Mouse (Mus musculus) kidney, postnatal 36 days (tissue): Measurements from ENCODE around the gene Ttc30a1.

Source experiments
- DNase-seq, 2 experiments: peaks; one replicate each; pipeline ENCODE4 v3.0.0; 2021 to 2022; ENCODE audit warnings: mixed read lengths in 2 of 2

Gene Ttc30a1

DNA sequence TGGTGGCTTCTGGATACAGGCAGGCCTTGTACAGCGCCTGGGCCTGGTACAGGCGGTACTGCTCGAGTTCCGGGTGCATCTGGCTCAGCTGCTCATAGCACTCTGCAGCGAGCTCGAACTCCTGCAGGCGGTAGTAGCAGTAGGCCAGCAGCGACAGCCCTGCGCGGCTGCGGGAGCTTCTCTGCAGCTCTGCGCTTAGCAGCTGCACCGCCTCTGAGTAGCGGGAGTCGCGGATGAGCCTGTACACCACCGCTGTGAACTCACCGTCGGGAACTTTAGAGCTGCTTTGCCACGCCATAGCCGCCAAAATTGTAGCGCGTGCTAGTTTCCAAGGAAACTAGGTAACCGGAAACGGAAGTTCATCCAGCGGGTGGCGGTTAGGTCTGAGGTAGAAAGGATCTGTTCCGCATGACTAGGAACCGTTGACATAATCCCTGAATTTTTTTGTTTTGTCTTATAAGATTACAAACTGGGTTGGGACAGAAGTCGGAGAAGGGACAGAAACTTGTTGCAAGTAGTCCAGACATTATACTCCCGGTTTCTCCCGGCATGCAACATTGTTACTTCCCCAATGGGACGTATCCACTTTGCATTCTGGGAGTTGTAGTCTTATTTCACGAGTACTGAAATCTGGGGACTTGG is at the start of gene Ttc30a1:
Gene Ttc30a1 (minus strand): TSS at position 528 of the 642 bp plus-strand sequence.
- DNase-seq: peak; percentile 80 to 81

DNA sequence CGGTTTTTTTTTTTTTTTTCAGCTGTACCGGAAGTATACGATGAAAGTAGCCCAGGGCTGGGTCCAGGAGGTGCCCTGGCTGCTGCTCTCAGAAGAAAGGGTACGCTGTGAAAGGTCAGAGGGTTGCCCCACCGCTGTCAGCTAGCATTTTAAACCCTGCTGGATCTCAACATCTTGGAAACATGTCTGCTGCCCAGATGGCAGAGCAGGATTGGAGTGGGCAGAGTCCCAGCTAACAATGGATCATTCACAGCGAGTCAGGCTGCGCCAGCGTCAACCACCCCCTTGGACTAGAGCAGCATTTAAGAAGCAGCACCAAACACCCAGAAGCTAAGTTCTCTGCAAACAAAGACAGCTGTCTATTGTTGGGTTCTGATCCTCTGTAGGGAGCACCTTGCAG is 48.3 kb upstream of the Ttc30a1 start:
- DNase-seq: no peak

GRCm38 (mm10) chr2:76029081-76029901 is 47.5 kb upstream of the Ttc30a1 start:
- DNase-seq: peak; percentile 20 to 41

DNA sequence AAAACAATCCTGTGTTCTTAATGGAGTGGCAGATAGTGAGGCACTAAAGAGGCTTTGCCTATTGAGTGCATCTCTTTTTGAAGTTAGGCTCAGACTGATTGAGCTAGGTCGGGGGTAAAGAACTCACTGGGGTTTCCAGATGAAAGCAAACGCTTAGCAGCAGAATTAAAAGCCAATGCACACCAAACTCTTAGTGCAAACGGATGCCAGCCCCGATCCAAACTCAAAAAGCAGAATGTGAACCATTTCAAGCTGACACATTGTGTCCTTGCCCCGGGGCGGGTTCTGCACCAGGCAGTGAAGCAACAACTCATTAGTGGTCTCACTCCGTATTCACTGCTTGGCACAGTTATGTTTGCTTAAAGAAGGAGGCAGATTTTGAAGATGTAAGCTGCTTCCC is 35.1 kb upstream of the Ttc30a1 start:
- peak in 1 of 2 experiments; percentile 18 for DNase-seq

DNA sequence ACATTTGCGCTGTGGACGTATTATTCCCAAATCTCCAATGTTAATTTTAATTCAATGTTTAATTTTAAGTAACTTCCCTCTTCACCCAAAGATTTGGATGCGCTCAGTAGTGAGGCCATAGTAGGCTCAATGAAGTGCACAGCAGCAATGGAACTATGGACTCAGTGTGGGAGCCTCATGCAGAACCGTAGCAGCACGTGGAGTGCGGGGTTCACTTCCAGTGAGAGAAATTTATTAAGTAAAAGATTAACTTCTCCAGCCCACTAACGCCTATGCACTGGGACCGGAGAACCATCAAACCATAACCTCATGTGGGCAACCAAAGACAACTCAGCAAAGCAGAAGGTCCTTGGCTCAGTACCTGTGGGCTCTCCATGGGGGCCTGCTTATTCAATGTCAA is 34.4 kb upstream of the Ttc30a1 start:
- DNase-seq: peak; percentile 61 to 75

DNA sequence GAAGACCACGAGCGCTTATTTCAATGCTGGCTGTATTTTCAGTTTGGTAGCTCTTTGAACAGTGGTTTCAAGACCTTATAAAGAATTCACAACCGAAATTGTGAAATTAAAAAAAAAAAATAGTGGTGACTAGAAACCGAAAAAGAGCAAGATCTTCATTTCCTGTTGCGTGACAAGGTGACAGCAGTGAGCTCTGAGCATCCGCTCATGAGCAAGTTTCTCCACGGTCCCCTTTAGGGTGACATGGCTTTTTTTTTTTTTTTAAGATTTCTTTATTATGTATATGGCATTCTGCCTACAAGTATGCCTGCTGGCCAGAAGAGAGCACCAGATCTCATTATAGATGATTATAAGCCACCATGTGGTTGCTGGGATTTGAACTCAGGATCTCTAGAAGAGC is 33.7 kb upstream of the Ttc30a1 start:
- no peak for DNase-seq

- no peak for DNase-seq
Measured at GRCm38 (mm10) chr2:76014659-76015058, 32.9 kb upstream of the Ttc30a1 start.

- DNase-seq: no peak
Measured at GRCm38 (mm10) chr2:76006194-76006593, 24.4 kb upstream of the Ttc30a1 start.

GRCm38 (mm10) chr2:76002899-76003298 is 21.1 kb upstream of the Ttc30a1 start:
- DNase-seq: no peak

- peak; percentile 80 to 93 for DNase-seq
Measured at GRCm38 (mm10) chr2:76001392-76001791, 19.6 kb upstream of the Ttc30a1 start.

GRCm38 (mm10) chr2:75999636-76000035 is 17.9 kb upstream of the Ttc30a1 start:
- DNase-seq: peak; percentile 55 to 58

DNA sequence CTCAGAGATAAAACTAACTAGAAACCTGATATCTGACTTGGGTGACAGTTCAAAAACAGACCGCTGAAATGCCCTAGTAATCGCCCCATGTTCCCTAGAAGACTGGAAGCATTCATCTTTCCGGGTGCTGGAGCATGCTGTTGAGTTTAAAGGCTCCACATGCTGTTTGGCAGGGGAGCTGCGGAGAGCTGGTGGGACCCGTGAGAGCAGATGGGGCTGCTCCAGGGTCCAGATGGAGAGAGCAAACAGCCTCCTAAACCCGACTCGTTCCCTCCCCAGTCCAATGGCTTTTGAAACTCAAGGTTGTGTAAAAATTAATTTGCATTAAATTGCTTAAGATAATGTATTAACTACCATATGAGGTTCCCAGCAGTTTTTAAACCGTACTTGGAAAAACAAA is 16.9 kb upstream of the Ttc30a1 start:
- peak; percentile 15 to 25 for DNase-seq

DNA sequence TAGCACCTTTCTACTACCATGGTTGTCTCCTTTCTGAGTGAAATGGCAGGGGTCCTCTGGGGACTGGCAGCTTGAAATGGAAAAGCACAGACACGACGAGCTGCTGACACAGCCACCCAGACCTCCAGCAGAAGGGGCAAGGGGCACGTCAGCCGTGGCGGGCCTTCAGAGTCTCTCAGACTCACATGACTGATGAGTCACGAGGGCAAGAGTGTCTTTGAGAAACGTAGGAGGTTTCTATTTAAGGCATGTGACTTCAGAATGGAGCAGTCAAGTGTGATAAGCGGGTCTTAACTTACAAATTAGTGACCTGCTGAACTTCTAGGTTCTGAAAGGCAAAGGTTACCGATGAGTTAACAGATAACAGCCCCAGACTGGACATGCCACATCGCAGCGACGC is 16.0 kb upstream of the Ttc30a1 start:
- DNase-seq: peak; percentile 78 to 82

GRCm38 (mm10) chr2:75994841-75995240 is 13.1 kb upstream of the Ttc30a1 start:
- no peak for DNase-seq

- no peak for DNase-seq
Measured at GRCm38 (mm10) chr2:75991581-75992205, 9.9 kb upstream of the Ttc30a1 start.

DNA sequence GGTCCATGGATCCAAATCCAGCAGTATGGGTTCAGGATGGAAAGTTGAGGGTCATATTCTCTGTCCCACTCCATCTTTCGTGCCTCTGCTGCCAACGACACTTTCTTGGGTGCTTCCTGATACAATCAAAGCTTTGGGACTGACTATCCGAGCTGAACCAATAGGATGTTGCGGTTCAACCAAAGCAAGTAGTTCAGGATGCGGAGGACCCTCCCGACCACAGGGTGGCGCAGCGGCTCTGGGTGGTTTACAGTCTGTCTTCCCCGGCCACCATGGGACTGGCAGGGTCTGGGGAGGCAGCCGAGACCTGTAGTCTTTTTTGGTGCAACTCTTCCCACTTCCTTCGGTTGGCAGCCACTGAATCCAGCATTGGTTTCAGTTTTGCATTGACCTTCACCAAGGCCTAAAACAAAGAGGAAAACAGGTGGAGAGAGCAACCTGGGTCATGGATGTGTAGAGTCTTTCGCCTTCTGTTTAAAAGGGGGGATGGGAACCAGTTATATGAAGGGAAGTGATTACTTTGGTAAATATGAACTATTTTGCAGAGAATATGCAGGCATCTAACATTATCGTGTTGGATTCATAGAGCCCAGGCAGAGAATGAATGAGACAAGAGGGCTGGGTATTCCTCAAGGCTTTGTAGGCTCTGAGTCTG is 9.2 kb upstream of the Ttc30a1 start:
- DNase-seq: peak; percentile 65 to 87

DNA sequence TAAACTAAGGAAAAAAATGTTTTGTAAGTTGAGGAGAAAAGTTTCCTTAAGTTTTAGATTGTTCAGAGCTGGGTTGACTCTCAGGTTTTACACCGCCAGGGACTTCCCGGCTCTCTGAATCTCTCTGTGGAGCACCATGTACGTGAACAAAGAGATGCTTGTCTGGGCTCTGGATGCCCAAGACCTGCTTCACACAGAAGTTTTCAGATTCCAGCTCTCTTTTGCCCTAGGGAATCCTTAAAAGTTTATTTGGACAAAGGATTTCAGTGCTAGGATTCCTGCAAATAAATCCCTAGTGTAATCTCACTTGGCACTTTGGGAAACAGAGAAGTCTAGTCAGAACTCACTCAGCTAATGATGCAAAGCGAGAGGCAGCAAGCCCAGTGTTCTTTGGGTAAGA is 7.9 kb upstream of the Ttc30a1 start:
- DNase-seq: no peak

DNA sequence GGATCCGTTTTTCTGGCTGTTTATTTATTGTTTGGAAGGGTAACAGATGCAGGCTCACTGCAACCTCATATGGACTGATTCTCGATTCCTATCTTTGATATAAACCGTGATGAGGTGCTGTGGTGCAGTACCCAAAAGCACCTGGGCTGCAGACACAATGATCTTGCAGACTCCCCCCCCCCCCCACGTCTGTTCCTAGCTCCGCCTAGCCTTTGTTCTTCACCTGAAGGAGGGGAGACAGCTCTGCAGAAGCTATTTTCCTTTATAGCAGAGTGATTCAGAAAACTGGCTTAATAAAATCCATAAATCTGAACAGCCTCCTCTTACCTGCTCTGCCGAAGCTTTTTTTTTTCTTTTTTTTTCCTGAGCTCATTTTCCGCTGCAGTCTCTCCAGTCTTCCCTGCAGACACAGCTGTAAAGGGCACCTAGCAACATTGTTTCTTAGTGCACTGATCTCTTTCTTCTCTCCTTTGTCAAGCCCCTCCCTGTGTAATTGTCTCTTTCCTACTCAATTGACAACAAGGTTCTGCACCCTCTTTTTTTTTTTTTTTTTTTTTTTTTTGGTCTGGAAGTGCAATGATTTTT is 7.1 kb upstream of the Ttc30a1 start:
- DNase-seq: no peak

DNA sequence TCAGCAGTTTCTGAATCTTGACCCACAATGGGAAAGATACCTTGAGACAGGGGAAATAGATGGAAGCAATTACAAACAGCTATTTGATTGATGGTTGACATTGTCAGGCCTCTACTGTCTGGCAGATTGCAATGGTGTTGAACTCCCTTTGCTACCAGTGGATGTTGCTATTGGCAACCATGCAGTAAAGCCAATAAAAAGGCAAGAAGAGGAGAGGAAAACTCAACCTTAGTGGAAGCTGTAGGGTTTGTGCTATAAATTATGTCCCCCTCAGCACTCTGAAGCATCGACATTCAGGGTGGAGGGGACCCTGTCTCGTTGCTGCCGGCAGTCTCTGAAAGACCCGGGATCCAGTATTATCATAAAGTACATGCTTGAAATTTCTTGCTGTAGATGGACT is 6.6 kb upstream of the Ttc30a1 start:
- no peak for DNase-seq

- peak in 1 of 2 experiments; percentile 57 for DNase-seq
Measured at GRCm38 (mm10) chr2:75987739-75988138, 6.0 kb upstream of the Ttc30a1 start.

DNA sequence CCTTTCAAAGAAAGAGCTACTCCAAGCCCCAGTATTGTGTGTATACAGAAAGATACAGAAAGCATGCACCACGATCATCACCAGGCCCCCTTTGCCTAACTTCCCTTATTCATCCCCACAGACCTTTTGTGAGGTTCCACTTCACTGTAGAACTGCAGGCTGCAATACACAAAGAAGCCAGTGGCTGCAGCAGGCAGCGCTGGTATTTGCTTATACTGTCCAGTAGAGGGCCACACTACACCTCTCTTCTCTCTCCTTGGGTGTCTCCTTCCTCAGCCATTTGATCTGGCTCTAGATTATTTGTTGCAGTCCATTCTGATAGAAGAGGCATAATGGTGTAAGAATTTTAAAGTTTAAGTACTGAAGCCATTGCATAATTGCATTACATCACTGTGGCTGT is 3.4 kb upstream of the Ttc30a1 start:
- DNase-seq: peak; percentile 70 to 78

- no peak for DNase-seq
Measured at GRCm38 (mm10) chr2:75983847-75984246, 2.1 kb upstream of the Ttc30a1 start.

DNA sequence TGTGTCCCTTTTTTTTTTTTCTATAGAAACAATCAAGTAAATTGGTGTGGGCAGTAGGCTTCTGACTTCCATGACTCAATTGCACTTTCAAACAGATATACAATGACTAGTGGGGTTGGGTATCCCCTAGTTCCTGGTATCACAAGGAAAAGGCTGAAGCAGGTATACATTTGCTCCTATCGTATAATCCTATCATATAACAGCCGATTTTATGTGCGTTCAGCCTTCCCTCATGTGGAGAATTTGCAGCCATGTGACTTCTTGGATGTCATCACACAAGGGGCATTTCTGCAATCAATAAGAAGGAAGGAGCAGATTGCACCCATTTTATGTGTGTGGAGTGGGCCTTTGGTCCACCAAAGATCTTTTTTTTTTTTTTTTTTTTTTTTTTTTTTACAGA is 1.3 kb upstream of the Ttc30a1 start:
- no peak for DNase-seq
